Mouse (Mus musculus) kidney, adult 2 months (tissue): ENCODE measurements around the gene Myom3. TPM values are rescaled to one million over a fixed set of nuclear protein-coding genes. Genes with fewer than 3 reads are reported as not detected.

Source experiments
- DNase-seq: peaks from one replicate; pipeline ENCODE4 v3.0.0; 2021
- H3K27ac ChIP-seq: fragments of 200-500 bp; 2 replicates; pipeline ENCODE4 v1.5.1; 2012; ENCODE audit warnings: low read depth, low read length, control low read depth, inconsistent platforms; ENCODE audit not compliant: insufficient read depth
- H3K27me3 ChIP-seq: fragments of 200-500 bp; replicated peaks from 2 replicates; pipeline ENCODE4 v1.6.1; 2012; ENCODE audit warnings: mild to moderate bottlenecking, moderate library complexity, low read length, inconsistent platforms; ENCODE audit not compliant: control insufficient read depth, insufficient read depth
- H3K36me3 ChIP-seq: fragments of 200-500 bp; 2 replicates; pipeline ENCODE4 v1.6.1; 2012; ENCODE audit warnings: mild to moderate bottlenecking, moderate library complexity, low read length, inconsistent platforms; ENCODE audit not compliant: control insufficient read depth, insufficient read depth
- H3K4me1 ChIP-seq: fragments of 200-500 bp; 2 replicates; pipeline ENCODE4 v1.6.1; 2011; ENCODE audit warnings: low read length; ENCODE audit not compliant: control insufficient read depth, insufficient read depth
- H3K4me3 ChIP-seq: fragments of 200-500 bp; 2 replicates; pipeline ENCODE4 v1.5.1; 2011; ENCODE audit warnings: mild to moderate bottlenecking, low read depth, low read length, control low read depth; ENCODE audit not compliant: insufficient read depth
- CTCF ChIP-seq: fragments of 200-500 bp; conservative IDR thresholded peaks from 2 replicates; pipeline ENCODE4 v1.5.1; 2011; ENCODE audit warnings: low read depth, mild to moderate bottlenecking, control low read depth, low read length, moderate library complexity, mixed read lengths; ENCODE audit not compliant: insufficient read depth, insufficient read length
- POLR2A ChIP-seq: fragments of 200-500 bp; IDR thresholded peaks from one replicate; pipeline ENCODE4 v1.6.1; 2011; ENCODE audit warnings: low read depth, low read length, control low read depth
- WGBS: fragments of 180-500 bp; shearing (Covaris S2); methylation state at CpG from one replicate; pipeline ENCODE4 v1.1.7; 2018; 5-methylcytosine and 5-hydroxymethylcytosine counted together
- polyA plus RNA-seq: library from polyadenylated mRNA; depleted of rRNA; stranded (reverse); fragments of >200 nt; gene quantifications from 2 replicates; pipeline ENCODE4 v1.2.3, GENCODE M21; 2012

Myom3 gene
- polyA plus RNA-seq, 1 experiment = 1.5 TPM

- Histone ChIP-seq H3K4me1 (peaks cover 8% of the 10 kb centered on the region), H3K27ac (no peak overlapping the region), H3K4me3 (no peak overlapping the region), H3K36me3 (no peaks in the 10 kb centered on the region), H3K27me3 (no peaks in the 10 kb centered on the region)
- no peak for TF ChIP-seq CTCF
- DNase-seq = no peak
- 78% methylated on average over 5 of the region's 5 CpGs for WGBS
Measured at GRCm38 (mm10) chr4:135804169-135804568, 44.7 kb downstream of the Myom3 start.

GRCm38 (mm10) chr4:135814896-135815295, 55.4 kb downstream of the Myom3 start:
- H3K4me1 ChIP-seq = peaks cover 16% of the 10 kb centered on the region
- no peaks in the 10 kb centered on the region for H3K36me3 ChIP-seq
- H3K27me3 ChIP-seq = no peaks in the 10 kb centered on the region
- no peak for DNase-seq
- no peak overlapping the region for H3K4me3 ChIP-seq
- no peak overlapping the region for H3K27ac ChIP-seq
- TF ChIP-seq POLR2A = no peak
- TF ChIP-seq CTCF = no peak
- WGBS = 83% methylated on average over 7 of the region's 7 CpGs

- no peak overlapping the region for H3K4me3 ChIP-seq
- H3K27me3 ChIP-seq = no peaks in the 10 kb centered on the region
- DNase-seq = peak; percentile 52
- H3K4me1 ChIP-seq = peaks cover 16% of the 10 kb centered on the region
- H3K36me3 ChIP-seq = no peaks in the 10 kb centered on the region
- 43% methylated on average over 12 of the region's 12 CpGs for WGBS
- TF ChIP-seq CTCF (peak; percentile 67), POLR2A (no peak)
- no peak overlapping the region for H3K27ac ChIP-seq
Measured at GRCm38 (mm10) chr4:135816905-135817622, 57.5 kb downstream of the Myom3 start.

GRCm38 (mm10) chr4:135818366-135818765, 58.9 kb downstream of the Myom3 start:
- peak; percentile 84 for DNase-seq
- WGBS = 65% methylated on average over 3 of the region's 3 CpGs
- Histone ChIP-seq H3K4me3 (no peak overlapping the region), H3K27ac (peak overlapping the region; percentile 57), H3K36me3 (no peaks in the 10 kb centered on the region), H3K4me1 (peaks cover 16% of the 10 kb centered on the region), H3K27me3 (no peaks in the 10 kb centered on the region)
- no peak for TF ChIP-seq POLR2A
- TF ChIP-seq CTCF = no peak

- Histone ChIP-seq H3K4me3 (peak overlapping the region; percentile 14; the same call in 1 of the 2 replicates), H3K4me1 (peaks cover 16% of the 10 kb centered on the region), H3K36me3 (no peaks in the 10 kb centered on the region), H3K27ac (peak overlapping the region; percentile 96), H3K27me3 (no peaks in the 10 kb centered on the region)
- DNase-seq = peak; percentile 92
- WGBS = 11% methylated on average over 17 of the region's 17 CpGs
- no peak for TF ChIP-seq CTCF
- TF ChIP-seq POLR2A = no peak
Measured at GRCm38 (mm10) chr4:135819826-135820526, 60.5 kb downstream of the Myom3 start.

- no peak overlapping the region for H3K27ac ChIP-seq
- H3K4me3 ChIP-seq = no peak overlapping the region
- 93% methylated on average over 4 of the region's 4 CpGs for WGBS
- TF ChIP-seq POLR2A = no peak
- TF ChIP-seq CTCF = no peak
- no peaks in the 10 kb centered on the region for H3K36me3 ChIP-seq
- no peaks in the 10 kb centered on the region for H3K27me3 ChIP-seq
- no peak for DNase-seq
- H3K4me1 ChIP-seq = peaks cover 16% of the 10 kb centered on the region
Measured at GRCm38 (mm10) chr4:135821772-135822171, 62.3 kb downstream of the Myom3 start.

GRCm38 (mm10) chr4:135823298-135823697, 63.8 kb downstream of the Myom3 start:
- Histone ChIP-seq H3K4me3 (no peak overlapping the region), H3K27me3 (no peaks in the 10 kb centered on the region), H3K4me1 (peaks cover 12% of the 10 kb centered on the region), H3K27ac (no peak overlapping the region), H3K36me3 (no peaks in the 10 kb centered on the region)
- WGBS = 70% methylated on average over 2 of the region's 2 CpGs
- DNase-seq = peak; percentile 48
- no peak for TF ChIP-seq POLR2A
- peak; percentile 69 for TF ChIP-seq CTCF
